Mouse (Mus musculus): ENCODE measurements around the gene Krt42.

DNA sequence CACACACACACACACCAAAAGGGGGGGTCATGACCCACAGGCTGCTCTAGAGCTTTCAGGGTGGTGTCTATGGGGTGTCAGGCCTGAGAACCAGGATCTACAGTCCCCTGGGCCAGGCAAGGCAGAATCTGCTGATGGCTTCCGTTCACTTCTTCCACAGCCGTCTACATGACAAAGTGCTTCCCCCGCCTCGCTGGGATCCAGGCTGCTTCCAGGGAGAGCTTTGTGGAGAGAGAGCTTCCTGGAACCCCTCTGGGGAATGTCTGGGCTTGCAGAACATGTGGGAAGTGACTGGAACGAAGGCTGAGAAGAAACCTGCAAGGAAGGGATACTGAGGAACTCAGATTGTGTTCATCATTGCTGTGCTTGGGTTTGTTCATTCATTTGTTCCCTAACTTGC, 9.1 kb upstream of the Krt42 start:
- TF ChIP-seq CTCF (IDR thresholded peaks at IDR 0.05; ENCODE audit: borderline replicate concordance, insufficient read depth, low read depth, low read length) (no peak), POLR2A (IDR thresholded peaks at IDR 0.05; ENCODE audit: borderline replicate concordance, insufficient read depth, low read length) (no peak)
